Mouse (Mus musculus) mesoderm, embryonic 11.5 days (tissue): ENCODE measurements around the gene Olfr1395.
A peak's percentile ranks its signal among the peaks of the same experiment; 100 is the strongest.
"Not testable (repeated sequence)": the region's sequence is repeated elsewhere in the genome, so short reads cannot be mapped to it uniquely, and the experiment has no call there.

Experiments used
- DNase-seq: peaks from one replicate; pipeline ENCODE4 v3.0.0-alpha.2; 2012; ENCODE audit warnings: low read depth, low spot score

Olfr1395 gene

GRCm38 (mm10) chr11:49175345-49175744 lies 33.3 kb downstream of the Olfr1395 start:
- DNase-seq = no peak

GRCm38 (mm10) chr11:49176047-49176779 lies 34.1 kb downstream of the Olfr1395 start:
- DNase-seq = not testable (repeated sequence)

GRCm38 (mm10) chr11:49183172-49183571 lies 41.1 kb downstream of the Olfr1395 start:
- no peak for DNase-seq

GRCm38 (mm10) chr11:49186452-49186851 lies 44.4 kb downstream of the Olfr1395 start:
- no peak for DNase-seq

- DNase-seq = no peak
Measured at GRCm38 (mm10) chr11:49186955-49187488, 44.9 kb downstream of the Olfr1395 start, which contains the start of gene Btnl9. TSS of gene Btnl9 (minus strand) at chr11:49187159.

GRCm38 (mm10) chr11:49187701-49188100 lies 45.6 kb downstream of the Olfr1395 start:
- no peak for DNase-seq

GRCm38 (mm10) chr11:49189737-49190136 lies 47.7 kb downstream of the Olfr1395 start:
- peak; percentile 25 for DNase-seq

GRCm38 (mm10) chr11:49191083-49191482 lies 49.0 kb downstream of the Olfr1395 start:
- DNase-seq = no peak

GRCm38 (mm10) chr11:49194771-49195170 lies 52.7 kb downstream of the Olfr1395 start:
- not testable (repeated sequence) for DNase-seq

- DNase-seq = no peak
Measured at GRCm38 (mm10) chr11:49195819-49196322, 53.8 kb downstream of the Olfr1395 start.
